Mouse (Mus musculus): Measurements from ENCODE around the gene Col17a1. TPM values are rescaled to one million over a fixed set of nuclear protein-coding genes. Genes with fewer than 3 reads are reported as not detected.
A peak's percentile ranks its signal among the peaks of the same experiment; 100 is the strongest.

The Col17a1 gene
- polyA plus RNA-seq, 1 experiment from 2014 or later: 1.1 TPM

DNA sequence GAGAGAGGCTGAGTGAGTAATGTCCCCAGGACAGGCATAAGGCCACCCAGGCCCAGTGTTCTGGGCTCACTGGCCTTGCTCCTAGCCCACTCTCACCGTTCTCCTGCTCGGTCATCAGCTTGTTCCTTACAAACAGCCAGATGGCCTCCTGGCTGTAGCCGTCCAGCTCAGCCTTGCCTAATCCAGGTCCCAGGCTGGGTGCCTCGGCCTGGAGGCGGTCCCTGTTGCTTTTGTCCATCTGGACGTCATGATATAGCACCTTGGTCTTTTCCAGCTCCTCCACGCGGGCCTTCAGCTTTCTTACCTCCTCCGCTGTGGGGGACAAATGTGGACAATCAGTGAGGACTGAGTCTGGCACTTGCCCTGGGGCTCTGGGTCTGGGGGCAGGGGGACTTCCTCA, 23.5 kb downstream of the Col17a1 start:
- peaks cover 19% of the 10 kb centered on the region; the same call in 1 of the 2 replicates for H3K4me1 ChIP-seq
- no peaks in the 10 kb centered on the region for H3K36me3 ChIP-seq
- no peak for ATAC-seq (ENCODE audit: extremely low read depth, insufficient number of reproducible peaks, low FRiP score, low TSS enrichment)
- WGBS: 70% methylated on average over 9 of the region's 9 CpGs
- H3K27me3 ChIP-seq (replicated peaks): no peaks in the 10 kb centered on the region
- H3K9ac ChIP-seq: no peak overlapping the region
- no peaks in the 10 kb centered on the region for H3K9me3 ChIP-seq
- no peak overlapping the region for H3K4me2 ChIP-seq
- H3K4me3 ChIP-seq: no peak overlapping the region
- H3K27ac ChIP-seq (replicated peaks): no peak overlapping the region

DNA sequence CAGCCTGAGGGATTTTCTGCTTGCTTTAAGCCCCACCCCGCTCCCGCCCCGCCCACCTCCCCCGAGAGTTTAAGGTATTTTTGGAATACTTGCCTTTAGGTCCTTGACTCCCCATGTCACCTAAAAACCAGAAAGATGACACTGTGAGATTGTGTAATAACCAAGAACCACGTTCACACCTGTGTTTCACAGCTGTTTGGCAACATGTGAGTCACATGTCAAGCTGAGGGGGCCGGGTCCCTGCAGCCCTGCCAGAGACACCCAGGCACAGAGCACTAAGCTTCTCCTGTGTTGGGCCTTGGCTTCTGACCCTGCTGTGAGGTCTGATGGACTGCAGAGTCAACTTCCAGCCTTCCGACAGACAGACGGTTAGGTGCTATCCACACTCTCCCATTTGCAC, 24.3 kb downstream of the Col17a1 start:
- H3K9ac ChIP-seq: no peak overlapping the region
- WGBS: 52% methylated on average over 8 of the region's 8 CpGs

DNA sequence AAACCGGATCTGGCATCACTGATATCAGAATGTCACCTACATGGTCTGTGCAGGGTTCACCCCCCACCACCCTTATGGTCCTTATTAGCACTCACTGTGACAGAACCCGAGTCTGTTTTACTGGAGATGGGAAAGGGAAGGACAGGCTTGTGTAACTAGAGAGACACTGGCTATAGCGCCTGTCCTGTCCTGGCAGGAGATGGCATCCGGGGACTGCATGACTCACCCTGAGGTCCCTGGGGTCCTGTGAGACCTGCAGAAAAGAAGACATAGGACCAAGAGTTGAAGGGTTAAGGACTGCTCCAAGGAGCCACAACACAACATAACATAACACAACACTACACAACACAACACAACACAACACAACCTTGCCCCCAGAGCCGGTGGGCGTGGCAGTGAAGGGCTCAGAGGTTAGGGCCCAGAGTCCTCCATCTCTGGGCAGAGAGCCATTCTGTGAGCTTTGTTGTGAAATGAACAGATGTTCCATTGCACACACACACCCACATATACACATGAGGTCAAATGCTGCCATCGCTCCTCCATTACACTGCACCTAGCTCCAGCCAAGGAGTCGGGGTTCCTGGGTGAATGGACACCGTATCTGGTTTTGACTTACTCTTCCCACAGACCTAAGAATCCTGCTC, 32.0 kb downstream of the Col17a1 start:
- Histone ChIP-seq H3K27ac (replicated peaks) (peak overlapping the region; percentile 80), H3K4me1 (peaks cover 12% of the 10 kb centered on the region), H3K9me3 (no peaks in the 10 kb centered on the region), H3K36me3 (no peaks in the 10 kb centered on the region), H3K27me3 (replicated peaks) (no peaks in the 10 kb centered on the region), H3K9ac (peak overlapping the region; percentile 67), H3K4me3 (no peak overlapping the region), H3K4me2 (no peak overlapping the region)
- WGBS: 80% methylated on average over 9 of the region's 9 CpGs
- no peak for ATAC-seq (ENCODE audit: extremely low read depth, insufficient number of reproducible peaks, low FRiP score, low TSS enrichment)

More for the DNA sequence above, 24.3 kb downstream of the Col17a1 start:
- Histone ChIP-seq H3K27me3 (replicated peaks) (no peaks in the 10 kb centered on the region), H3K4me1 (peaks cover 17% of the 10 kb centered on the region; the same call in 1 of the 2 replicates), H3K4me2 (no peak overlapping the region), H3K9me3 (no peaks in the 10 kb centered on the region), H3K36me3 (no peaks in the 10 kb centered on the region), H3K27ac (replicated peaks) (no peak overlapping the region), H3K4me3 (no peak overlapping the region)
- no peak for ATAC-seq (ENCODE audit: extremely low read depth, insufficient number of reproducible peaks, low FRiP score, low TSS enrichment)

DNA sequence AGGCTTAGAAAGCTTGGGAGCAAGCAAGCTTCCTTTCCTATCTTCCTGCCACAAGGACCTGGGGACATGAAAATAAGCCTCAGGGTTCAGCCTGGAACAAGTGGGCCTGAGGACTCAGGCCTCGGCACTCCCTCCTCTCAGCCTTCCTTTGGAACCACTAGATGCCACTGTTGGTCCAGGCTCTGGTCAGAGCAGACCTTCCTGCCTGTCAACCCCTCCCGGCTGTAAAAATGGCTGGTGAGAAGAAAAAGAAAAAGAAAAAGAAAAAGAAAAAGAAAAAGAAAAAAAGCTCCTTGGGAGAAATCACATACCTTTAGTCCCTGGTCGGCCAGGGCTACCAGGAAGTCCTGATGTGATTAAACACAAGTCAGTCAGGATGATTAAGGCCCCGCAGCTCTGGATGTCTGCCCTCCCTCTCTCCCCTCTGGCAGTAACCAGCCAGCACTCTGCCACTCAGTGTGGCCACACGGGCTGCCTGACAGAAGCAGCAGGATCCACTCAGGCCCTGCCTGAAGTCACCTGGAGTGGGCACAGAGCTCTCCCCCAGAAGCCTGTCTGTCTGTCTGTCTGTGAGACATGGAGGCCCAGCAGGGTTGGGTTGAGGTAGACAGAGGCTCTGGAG, 32.9 kb downstream of the Col17a1 start:
- WGBS: 16% methylated on average over 5 of the region's 5 CpGs
- ATAC-seq (ENCODE audit: extremely low read depth, insufficient number of reproducible peaks, low FRiP score, low TSS enrichment): 0 out of 2 replicates have a peak, but pooled peaks have one; percentile 48
- no peak overlapping the region for H3K4me3 ChIP-seq
- H3K27ac ChIP-seq (replicated peaks): peak overlapping the region; percentile 80
- H3K4me2 ChIP-seq: peak overlapping the region; percentile 35; the same call in 1 of the 2 replicates
- H3K9ac ChIP-seq: peak overlapping the region; percentile 67
- no peaks in the 10 kb centered on the region for H3K9me3 ChIP-seq
- peaks cover 17% of the 10 kb centered on the region for H3K4me1 ChIP-seq
- H3K36me3 ChIP-seq: no peaks in the 10 kb centered on the region
- no peaks in the 10 kb centered on the region for H3K27me3 ChIP-seq (replicated peaks)

DNA sequence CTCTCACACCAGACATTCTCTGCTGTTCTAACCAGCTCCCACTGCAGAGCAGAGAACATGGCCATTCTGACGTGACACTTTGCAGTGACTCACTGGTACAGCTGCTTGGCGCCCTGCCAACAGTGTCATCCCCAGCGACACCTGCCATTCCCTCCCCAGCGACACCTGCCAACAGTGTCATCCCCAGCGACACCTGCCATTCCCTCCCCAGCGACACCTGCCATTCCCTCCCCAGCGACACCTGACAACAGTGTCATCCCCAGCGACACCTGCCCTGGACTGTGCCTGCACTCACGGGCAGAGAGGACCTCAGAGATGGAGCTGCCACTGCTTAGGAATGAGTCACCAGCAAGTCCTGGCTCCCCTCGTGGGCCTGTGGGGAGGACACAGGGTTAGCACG, 37.0 kb downstream of the Col17a1 start:
- no peaks in the 10 kb centered on the region for H3K9me3 ChIP-seq
- peaks cover 25% of the 10 kb centered on the region for H3K4me1 ChIP-seq
- no peak overlapping the region for H3K4me3 ChIP-seq
- 58% methylated on average over 11 of the region's 11 CpGs for WGBS
- no peak overlapping the region for H3K4me2 ChIP-seq
- no peaks in the 10 kb centered on the region for H3K27me3 ChIP-seq (replicated peaks)
- H3K36me3 ChIP-seq: no peaks in the 10 kb centered on the region
- H3K9ac ChIP-seq: no peak overlapping the region
- H3K27ac ChIP-seq (replicated peaks): no peak overlapping the region
- no peak for ATAC-seq (ENCODE audit: extremely low read depth, insufficient number of reproducible peaks, low FRiP score, low TSS enrichment)

DNA sequence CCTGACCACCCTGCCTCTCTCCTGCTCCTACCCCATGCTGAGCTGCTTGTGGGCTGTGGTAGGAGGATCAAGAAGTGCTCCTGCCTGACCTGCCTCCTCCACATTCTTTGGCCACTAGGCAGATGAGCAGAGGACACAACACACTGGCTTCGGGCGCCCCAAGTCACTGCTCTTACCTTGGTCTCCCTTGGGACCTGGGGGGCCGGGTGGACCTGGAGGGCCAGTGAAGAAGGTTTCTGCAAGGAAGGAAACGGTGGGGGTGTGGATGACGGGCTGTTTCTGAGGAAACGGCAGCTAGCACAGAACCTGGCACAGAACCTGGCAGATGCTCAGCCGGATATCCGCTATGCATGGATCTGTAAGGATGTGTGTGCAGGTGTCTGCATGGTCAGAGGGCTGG, 38.7 kb downstream of the Col17a1 start:
- H3K36me3 ChIP-seq: peaks cover 2% of the 10 kb centered on the region
- no peak overlapping the region for H3K4me3 ChIP-seq
- no peaks in the 10 kb centered on the region for H3K9me3 ChIP-seq
- no peak for ATAC-seq (ENCODE audit: extremely low read depth, insufficient number of reproducible peaks, low FRiP score, low TSS enrichment)
- peaks cover 16% of the 10 kb centered on the region for H3K4me1 ChIP-seq
- H3K4me2 ChIP-seq: no peak overlapping the region
- no peak overlapping the region for H3K27ac ChIP-seq (replicated peaks)
- 81% methylated on average over 8 of the region's 8 CpGs for WGBS
- H3K9ac ChIP-seq: no peak overlapping the region
- no peaks in the 10 kb centered on the region for H3K27me3 ChIP-seq (replicated peaks)

DNA sequence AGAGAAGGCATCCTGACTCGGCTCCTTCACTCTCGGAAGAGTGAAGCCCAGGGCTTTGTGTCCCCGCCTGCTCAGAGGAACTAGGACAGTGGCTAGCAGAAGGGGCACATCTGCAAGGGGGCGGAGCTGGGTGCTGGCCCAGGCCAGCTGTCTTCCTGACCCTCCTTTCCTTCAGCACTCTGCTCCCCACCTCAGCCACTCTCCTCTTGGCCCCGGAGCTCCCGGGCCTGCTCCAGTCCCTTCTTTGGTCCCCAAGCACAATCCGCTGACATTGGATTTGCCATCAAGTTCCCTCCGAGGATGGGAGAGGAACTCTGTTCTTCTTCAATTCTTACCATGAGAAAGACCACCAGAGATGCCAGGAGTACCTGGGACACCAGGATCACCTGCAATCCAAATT, 39.6 kb downstream of the Col17a1 start:
- no peak for ATAC-seq (ENCODE audit: extremely low read depth, insufficient number of reproducible peaks, low FRiP score, low TSS enrichment)
- Histone ChIP-seq H3K36me3 (peaks cover 9% of the 10 kb centered on the region), H3K27me3 (replicated peaks) (no peaks in the 10 kb centered on the region), H3K27ac (replicated peaks) (no peak overlapping the region), H3K9me3 (no peaks in the 10 kb centered on the region), H3K9ac (no peak overlapping the region), H3K4me2 (no peak overlapping the region), H3K4me1 (peaks cover 16% of the 10 kb centered on the region), H3K4me3 (no peak overlapping the region)
- 63% methylated on average over 8 of the region's 8 CpGs for WGBS

DNA sequence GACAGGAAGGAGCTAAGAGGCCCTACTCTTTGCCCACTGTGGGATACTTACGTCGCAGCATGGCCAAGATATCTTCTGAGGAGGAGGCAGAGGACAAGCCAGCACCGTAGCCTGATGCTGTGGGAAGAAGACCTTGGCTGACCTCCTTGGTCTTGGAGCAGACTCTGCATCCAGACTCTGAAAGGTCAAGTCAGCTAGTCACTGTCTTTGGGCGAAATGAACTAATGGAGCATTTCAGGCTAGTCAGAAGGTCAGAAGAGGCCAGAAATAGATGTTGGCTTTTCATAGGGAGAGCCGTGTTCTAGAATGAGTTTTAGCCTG, 40.8 kb downstream of the Col17a1 start:
- 70% methylated on average over 5 of the region's 5 CpGs for WGBS
- Histone ChIP-seq H3K4me3 (no peak overlapping the region), H3K4me2 (no peak overlapping the region), H3K4me1 (peaks cover 19% of the 10 kb centered on the region), H3K27me3 (replicated peaks) (no peaks in the 10 kb centered on the region), H3K9me3 (no peaks in the 10 kb centered on the region), H3K9ac (no peak overlapping the region), H3K36me3 (peaks cover 19% of the 10 kb centered on the region), H3K27ac (replicated peaks) (no peak overlapping the region)
- ATAC-seq (ENCODE audit: extremely low read depth, insufficient number of reproducible peaks, low FRiP score, low TSS enrichment): no peak

DNA sequence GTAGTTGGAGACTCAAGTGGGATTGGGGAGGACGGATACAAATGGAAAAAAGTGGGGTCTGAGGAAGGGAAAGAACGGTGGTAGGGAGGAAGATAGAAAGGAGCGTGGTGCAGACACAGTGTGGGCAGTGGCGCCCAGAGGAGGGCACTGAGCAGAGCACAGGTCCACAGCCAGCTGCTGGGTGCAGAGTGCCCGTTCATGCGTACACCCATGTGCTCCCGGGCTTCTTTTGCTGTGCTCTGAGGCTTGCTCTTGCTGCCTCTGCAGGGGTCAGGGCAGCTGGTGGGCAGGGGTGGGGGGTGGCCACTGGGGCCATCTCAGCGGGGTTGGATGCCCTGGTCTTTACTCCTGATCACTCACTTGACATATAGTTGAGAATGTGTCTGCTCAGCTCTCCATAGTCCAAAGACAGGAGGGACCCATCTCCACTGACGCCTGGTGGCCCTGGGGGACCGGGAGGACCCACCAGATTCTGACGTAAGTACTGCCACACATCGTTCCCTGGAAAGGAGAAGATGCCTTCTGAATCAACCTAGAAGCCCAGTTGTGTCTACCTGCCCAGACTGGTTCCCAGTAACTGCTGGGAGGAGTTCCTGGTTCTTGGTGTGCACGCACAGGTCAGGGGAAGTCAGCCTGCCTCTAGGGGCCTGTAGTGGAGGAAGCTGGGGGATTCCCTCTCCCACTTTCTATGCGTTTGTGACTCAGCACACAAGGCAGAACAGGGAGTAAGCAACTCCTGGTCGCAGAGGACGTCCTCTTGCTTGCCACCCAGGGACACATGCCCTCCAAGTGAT, 41.3 kb downstream of the Col17a1 start:
- H3K27ac ChIP-seq (replicated peaks): no peak overlapping the region
- H3K27me3 ChIP-seq (replicated peaks): no peaks in the 10 kb centered on the region
- peaks cover 24% of the 10 kb centered on the region for H3K4me1 ChIP-seq
- H3K9ac ChIP-seq: no peak overlapping the region
- H3K4me3 ChIP-seq: no peak overlapping the region
- H3K9me3 ChIP-seq: no peaks in the 10 kb centered on the region
- H3K36me3 ChIP-seq: peaks cover 19% of the 10 kb centered on the region
- ATAC-seq (ENCODE audit: extremely low read depth, insufficient number of reproducible peaks, low FRiP score, low TSS enrichment): no peak; the same call in 1 of the 2 replicates
- 82% methylated on average over 16 of the region's 16 CpGs for WGBS
- H3K4me2 ChIP-seq: no peak overlapping the region

DNA sequence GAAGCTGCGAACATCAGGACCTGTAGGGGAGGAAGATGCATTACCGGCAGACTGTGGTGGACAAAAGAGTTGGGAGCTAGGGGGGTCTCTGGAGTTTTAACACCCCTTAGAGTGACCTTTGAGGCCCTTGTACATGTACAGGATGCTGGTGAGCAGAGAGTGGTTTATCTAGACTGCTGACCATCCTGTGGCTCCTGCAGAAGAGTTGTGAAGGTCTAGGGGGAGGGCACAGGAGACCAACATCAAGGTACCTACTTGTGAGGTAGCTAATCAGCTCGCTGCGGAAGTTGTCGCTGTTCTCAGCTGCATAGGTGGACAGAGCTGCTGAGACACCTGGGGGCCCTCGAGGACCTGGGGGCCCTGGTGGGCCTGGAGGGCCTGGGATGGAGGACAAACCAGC, 42.8 kb downstream of the Col17a1 start:
- no peak for ATAC-seq (ENCODE audit: extremely low read depth, insufficient number of reproducible peaks, low FRiP score, low TSS enrichment)
- Histone ChIP-seq H3K9ac (no peak overlapping the region), H3K27ac (replicated peaks) (no peak overlapping the region), H3K4me3 (no peak overlapping the region), H3K4me1 (peaks cover 31% of the 10 kb centered on the region), H3K36me3 (peaks cover 21% of the 10 kb centered on the region), H3K9me3 (no peaks in the 10 kb centered on the region), H3K27me3 (replicated peaks) (no peaks in the 10 kb centered on the region), H3K4me2 (no peak overlapping the region)
- 87% methylated on average over 6 of the region's 6 CpGs for WGBS

DNA sequence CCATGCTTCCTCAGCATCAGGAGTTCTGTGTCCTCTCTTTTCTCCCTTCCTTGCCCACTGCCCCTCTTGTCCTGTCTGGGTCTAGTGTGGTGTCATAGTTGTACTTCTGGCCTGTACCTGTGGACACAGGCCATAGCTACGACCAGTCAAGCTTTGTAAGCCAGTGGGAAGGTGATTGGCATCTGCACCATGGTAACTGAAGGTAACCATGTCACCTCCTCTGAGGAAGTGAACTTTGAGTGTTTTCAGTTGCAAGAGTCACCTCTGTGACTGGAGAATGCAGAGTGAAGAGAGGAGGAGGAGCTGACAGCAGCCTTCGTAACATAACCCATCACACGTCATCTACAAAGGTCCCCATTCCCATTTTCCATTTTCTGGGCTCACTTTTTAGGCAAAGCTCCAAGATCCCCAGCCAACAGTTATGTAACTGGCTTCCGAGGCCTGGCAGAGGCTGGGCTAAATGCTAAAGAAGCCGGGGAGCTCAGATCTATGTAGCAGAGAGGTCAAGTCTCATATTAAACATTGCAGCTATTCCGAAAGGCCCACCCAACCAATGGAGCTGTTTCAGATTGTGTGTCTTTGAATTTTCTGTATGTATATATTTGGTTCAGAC, 45.3 kb downstream of the Col17a1 start:
- H3K9ac ChIP-seq: 0 out of 2 replicates have a peak overlapping the region, but pooled peaks have one; percentile 2
- no peaks in the 10 kb centered on the region for H3K27me3 ChIP-seq (replicated peaks)
- WGBS: 74% methylated on average over 6 of the region's 6 CpGs
- H3K9me3 ChIP-seq: no peaks in the 10 kb centered on the region
- peaks cover 30% of the 10 kb centered on the region for H3K4me1 ChIP-seq
- H3K27ac ChIP-seq (replicated peaks): no peak overlapping the region
- H3K4me2 ChIP-seq: no peak overlapping the region
- H3K36me3 ChIP-seq: peaks cover 37% of the 10 kb centered on the region
- ATAC-seq (ENCODE audit: extremely low read depth, insufficient number of reproducible peaks, low FRiP score, low TSS enrichment): no peak
- no peak overlapping the region for H3K4me3 ChIP-seq

All from heart, embryonic 13.5 days (tissue).